Mouse (Mus musculus): ENCODE results near the gene Epha2.

DNA sequence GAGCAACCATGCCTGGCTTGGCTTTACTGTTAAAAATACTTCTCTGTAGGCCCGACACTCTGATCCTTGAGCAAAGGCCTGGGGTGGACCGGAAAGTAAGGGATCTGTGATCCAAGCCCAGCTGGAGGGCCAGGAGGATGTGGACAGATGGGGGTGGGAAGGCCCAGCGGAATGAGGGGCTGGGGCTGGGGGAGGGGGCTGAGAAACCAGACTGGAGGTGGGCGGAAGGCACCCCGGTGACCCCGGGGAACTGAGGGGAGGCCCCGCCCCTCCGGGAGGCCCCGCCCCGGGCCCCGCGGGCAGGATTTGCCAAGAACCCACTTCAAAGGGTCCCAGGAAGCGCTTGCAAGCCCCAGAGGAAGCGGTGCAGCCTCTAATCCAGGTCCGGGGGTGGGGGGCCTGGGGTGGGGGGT lies 5.3 kb upstream of the Epha2 start:
- no peak for TF ChIP-seq CTCF (IDR thresholded peaks at IDR 0.05; ENCODE audit: extremely low read depth, insufficient read length, insufficient replicate concordance, low read depth, low read length)
- TF ChIP-seq POLR2A (IDR thresholded peaks at IDR 0.05; ENCODE audit: low read depth, low read length), result no peak

Data from small intestine, adult 2 months (tissue).